Mouse (Mus musculus) olfactory bulb, adult 2 months (tissue): Measurements from ENCODE around the gene Pcbp4.

Experiments used
- CTCF ChIP-seq: fragments of 200-500 bp; IDR thresholded peaks from 2 replicates; pipeline ENCODE4 v1.5.1; 2012; ENCODE audit warnings: low read depth, mild to moderate bottlenecking, low read length, moderate library complexity; ENCODE audit not compliant: insufficient read depth
- POLR2A ChIP-seq: fragments of 200-500 bp; IDR thresholded peaks from 2 replicates; pipeline ENCODE4 v1.6.1; 2012; ENCODE audit warnings: mild to moderate bottlenecking, low read depth, low read length, moderate library complexity; ENCODE audit not compliant: insufficient read depth

DNA sequence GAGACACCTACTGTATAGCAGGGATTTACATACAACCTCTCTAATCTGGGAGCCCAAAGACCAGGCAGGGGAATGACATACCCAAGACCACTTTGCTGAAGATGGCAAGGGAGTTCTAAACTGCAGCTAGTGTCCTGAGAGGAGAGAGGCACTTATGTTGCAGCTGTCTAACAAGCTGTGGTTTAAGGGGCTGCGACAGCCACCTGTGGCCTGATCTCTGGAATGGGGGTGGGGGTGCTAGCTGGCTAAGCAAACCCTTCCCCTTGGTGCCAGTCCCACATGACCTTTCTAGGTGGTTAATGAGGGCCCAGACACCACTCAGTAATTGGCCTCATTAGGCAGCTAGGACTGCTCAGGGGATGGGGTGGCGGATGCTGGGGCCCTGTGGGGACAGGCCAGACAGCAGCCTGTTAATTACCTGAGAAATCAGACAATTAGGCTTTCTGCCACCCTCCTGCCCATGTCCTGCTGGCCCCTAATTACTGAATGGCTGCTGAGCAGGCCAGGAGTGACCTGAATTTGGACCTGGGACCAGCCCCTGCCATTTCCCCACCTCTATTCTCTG lies 42.9 kb upstream of the Pcbp4 start:
- TF ChIP-seq CTCF (no peak), POLR2A (no peak)
